Mouse (Mus musculus): Measurements from ENCODE around the gene Gga3.

Gene Gga3

GRCm38 (mm10) chr11:115582913-115583606 is 20.8 kb downstream of the Gga3 start:
- no peak for DNase-seq (ENCODE audit: extremely low read depth, insufficient read length, low spot score)

DNA sequence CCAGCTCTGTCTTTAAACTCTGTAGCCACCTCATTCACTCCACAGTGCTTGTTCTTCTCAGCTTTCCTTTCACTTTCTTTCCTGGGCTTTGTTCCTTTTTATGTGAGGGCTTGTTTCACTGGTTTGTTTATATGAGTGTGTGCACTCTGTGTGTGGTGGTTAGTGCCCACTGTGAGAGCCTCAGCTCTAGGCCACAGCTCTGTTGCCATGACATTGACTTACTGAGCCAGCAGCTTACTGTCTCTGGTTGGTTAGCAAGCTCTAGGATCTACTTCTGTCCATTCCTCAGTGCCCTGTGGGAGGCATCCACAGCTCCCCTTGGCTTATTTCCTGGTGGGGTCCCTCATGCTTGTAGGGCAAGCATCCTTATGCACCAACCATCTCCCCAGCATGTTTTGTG is 24.8 kb downstream of the Gga3 start:
- DNase-seq (ENCODE audit: extremely low read depth, insufficient read length, low spot score): no peak

DNA sequence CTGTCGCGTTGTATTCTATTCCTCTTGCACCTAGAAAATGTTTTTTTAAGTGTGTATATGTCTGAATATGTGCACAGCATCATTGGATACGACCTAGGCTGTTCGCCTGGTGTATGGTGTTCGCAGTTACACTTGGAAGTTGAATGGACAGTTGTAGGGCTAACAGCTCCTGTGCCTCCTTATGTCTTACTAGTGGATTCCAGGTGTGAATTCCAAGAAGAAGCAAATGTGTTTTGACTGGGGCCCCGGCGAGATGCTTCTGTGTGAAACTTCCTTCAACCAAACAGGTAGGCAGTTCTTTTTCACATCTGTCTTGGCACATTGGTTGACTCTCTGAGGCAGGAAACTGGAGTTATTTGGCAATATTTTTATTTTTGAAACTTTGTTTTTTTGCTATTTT is 38.9 kb downstream of the Gga3 start:
- no peak for DNase-seq (ENCODE audit: extremely low read depth, insufficient read length, low spot score)

DNA sequence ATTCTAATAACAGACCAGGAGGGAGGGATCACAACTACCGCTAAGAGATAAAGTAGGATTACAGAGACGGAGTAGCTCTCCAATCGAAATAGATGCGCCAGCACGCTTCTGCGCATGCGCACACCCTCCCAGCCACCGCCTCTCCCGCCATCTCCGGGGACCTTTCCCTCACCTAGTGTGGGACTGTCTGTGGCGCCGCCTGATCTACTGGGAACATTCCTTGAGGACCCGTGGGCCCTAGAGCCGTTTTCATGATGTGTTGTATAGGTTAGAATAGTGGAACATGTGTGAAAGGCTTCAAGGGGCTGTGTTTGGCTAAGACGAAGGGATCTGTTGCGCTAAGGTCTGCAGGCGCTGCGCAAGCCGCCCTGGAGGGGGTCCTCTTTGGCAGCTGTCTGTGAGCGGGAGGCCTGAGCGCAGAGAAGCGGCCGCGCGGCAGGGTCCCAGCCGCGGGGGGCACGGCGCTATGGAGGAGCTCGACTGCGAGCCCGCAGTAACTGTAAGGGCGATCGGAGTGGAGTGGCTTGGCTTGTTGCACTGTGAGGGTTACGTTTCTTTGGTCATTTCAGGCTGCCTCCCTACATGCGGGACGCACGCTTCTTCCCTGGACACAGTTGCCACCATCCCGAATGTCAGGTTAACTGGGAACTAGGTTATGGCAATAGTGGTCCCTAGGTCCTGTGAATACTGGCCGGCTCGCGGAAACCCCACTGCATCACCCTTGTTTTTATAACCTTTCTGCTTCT is 39.6 kb downstream of the Gga3 start, which contains the start of gene Nup85:
Gene Nup85 (plus strand): TSS at position 371 of the 746 bp plus-strand sequence.
- DNase-seq (ENCODE audit: extremely low read depth, insufficient read length, low spot score): peak; percentile 97

DNA sequence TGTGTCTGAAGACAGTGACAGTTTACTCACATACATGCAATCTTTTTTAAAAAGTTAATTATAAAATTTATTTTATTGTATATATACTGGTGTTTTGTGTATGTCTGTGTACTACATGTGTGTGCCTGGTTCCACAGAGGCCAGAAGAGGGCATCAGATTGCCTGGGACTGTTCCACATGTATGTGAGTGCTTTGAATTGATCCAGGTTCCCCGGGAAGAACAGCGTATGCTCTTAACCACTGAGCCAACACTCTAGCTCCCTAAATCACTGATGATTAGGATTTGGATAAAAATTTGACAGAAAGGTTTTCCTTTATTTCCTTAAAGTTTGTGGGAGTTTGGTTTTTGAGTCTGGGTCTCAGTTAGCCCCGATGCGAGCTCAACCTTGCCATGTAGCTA is 40.4 kb downstream of the Gga3 start:
- no peak for DNase-seq (ENCODE audit: extremely low read depth, insufficient read length, low spot score)

GRCm38 (mm10) chr11:115555717-115556116 is 48.1 kb downstream of the Gga3 start:
- no peak for DNase-seq (ENCODE audit: extremely low read depth, insufficient read length, low spot score)

DNA sequence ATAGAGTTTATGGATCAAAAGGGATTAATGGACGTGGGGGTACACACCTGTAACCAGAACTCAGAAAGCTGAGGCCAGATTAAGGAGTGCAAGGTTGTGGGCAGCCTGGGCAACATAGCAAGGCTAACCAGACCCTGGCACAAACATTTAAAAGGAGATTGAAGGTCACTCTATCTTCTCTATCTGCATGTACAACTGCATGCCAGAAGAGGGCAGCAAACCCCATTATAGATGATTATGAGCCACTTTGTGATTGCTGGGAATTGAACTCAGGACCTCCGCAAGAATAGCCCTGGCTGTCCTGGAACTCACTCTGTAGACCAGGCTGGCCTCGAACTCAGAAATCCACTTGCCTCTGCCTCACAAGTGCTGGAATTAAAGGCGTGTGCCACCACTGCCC is 51.1 kb downstream of the Gga3 start:
- DNase-seq (ENCODE audit: extremely low read depth, insufficient read length, low spot score): peak; percentile 21

DNA sequence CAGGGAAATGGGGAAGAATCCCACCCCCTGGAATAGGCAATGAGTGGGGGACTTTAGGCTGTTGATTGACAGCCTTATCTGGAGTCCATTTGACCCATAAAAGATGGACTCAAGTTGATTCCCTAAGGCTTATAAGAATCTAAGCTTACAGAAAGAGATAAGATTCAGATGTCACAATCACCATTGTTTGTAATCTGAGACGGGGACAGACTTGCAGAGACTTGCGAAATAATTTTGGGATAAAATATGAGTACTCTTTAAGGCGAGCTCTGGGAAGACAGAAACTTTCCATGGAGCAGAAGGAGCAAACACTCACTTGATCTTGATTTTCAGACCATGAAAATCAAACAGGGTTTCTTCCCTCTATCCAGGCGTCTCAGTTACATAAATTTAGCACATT is 60.3 kb downstream of the Gga3 start:
- no peak for DNase-seq (ENCODE audit: extremely low read depth, insufficient read length, low spot score)

DNA sequence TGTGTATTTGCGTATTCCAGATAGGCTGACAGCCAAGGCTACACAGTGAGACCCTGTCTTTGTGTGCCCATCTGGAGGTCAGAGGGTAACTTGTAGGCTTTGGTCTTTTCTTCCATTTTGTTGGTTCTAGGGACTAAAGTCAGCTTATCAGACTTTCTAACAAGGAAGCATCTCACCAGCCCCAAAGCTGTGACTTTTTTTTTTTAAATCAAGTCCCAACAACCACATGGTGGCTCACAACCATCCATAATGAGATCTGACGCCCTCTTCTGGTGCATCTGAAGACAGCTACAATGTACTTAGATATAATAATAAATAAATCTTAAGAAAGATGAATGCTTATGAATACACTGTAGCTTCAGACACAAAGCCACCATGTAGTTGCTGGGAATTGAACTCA is 65.8 kb downstream of the Gga3 start:
- DNase-seq (ENCODE audit: extremely low read depth, insufficient read length, low spot score): no peak

GRCm38 (mm10) chr11:115536856-115537568 is 66.8 kb downstream of the Gga3 start:
- DNase-seq (ENCODE audit: extremely low read depth, insufficient read length, low spot score): peak; percentile 63

- DNase-seq (ENCODE audit: extremely low read depth, insufficient read length, low spot score): peak; percentile 98
Measured at GRCm38 (mm10) chr11:115536038-115536681, 67.7 kb downstream of the Gga3 start, which contains the start of gene Sumo2. Gene Sumo2, minus strand, starts transcription at chr11:115536276.

DNA sequence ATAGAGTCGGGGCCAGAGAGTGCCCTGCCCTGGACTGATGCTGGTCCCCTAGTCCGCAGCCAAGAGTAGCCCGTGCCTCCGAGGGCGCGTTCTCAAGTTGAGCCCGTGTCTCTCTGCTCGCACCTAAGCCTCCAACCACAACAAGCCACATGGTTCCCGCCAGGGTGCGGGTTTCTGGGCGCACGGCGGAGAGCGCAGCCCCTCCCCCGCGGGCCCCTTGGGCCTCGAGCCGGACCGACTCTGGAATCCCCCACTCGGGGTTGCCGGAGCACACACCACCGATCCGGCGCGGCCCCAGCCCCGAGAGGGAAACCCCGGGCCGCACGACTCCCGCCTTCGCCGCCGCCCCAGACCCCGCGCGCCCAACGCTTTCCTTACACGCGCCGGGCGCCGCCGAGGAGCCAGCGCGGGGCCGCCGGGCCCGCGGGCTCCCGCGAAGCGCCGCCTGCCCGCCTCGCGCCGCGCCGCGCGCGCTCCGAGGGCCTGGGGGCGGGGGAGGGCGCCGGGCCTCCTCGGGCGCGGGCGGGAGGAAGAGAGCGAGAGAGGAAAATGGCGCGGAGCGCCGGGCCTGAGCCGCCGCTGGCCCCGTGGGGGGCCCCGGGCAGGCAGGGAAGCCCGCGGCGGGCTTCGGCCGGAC is 68.3 kb downstream of the Gga3 start:
- DNase-seq (ENCODE audit: extremely low read depth, insufficient read length, low spot score): peak; percentile 72

DNA sequence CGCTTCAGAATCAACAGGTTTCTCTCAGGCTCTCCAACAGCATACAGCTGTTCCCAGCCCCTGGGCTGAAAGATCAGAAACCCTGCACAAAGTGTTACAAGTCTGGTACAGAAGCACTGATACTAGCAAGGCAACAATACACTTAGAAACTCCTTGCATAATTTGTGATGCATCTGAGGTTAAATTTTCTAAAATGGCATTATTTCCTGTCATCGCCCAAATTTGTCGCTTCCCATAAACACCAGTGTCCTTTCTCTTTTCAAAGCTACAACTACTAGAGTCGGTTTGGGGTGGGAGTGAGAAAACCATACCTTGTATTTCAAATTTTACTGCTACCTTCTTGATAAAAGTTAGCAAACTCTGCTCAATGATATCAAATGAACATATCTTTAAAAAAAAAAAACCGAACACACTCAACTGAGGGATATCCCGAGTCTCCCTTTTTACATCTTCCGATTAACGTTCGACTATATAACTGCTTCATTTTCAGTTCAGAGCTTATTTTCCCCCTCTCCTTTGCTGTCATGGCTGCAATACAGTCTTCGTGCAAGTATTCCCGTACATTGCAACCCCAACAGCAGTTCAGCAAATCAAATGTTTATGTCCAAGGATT is 69.0 kb downstream of the Gga3 start:
- no peak for DNase-seq (ENCODE audit: extremely low read depth, insufficient read length, low spot score)
